Mouse (Mus musculus): Measurements from ENCODE around the gene Iba57.
"Not testable (repeated sequence)": the region's sequence is repeated elsewhere in the genome, so short reads cannot be mapped to it uniquely, and the experiment has no call there.

Gene Iba57

DNA sequence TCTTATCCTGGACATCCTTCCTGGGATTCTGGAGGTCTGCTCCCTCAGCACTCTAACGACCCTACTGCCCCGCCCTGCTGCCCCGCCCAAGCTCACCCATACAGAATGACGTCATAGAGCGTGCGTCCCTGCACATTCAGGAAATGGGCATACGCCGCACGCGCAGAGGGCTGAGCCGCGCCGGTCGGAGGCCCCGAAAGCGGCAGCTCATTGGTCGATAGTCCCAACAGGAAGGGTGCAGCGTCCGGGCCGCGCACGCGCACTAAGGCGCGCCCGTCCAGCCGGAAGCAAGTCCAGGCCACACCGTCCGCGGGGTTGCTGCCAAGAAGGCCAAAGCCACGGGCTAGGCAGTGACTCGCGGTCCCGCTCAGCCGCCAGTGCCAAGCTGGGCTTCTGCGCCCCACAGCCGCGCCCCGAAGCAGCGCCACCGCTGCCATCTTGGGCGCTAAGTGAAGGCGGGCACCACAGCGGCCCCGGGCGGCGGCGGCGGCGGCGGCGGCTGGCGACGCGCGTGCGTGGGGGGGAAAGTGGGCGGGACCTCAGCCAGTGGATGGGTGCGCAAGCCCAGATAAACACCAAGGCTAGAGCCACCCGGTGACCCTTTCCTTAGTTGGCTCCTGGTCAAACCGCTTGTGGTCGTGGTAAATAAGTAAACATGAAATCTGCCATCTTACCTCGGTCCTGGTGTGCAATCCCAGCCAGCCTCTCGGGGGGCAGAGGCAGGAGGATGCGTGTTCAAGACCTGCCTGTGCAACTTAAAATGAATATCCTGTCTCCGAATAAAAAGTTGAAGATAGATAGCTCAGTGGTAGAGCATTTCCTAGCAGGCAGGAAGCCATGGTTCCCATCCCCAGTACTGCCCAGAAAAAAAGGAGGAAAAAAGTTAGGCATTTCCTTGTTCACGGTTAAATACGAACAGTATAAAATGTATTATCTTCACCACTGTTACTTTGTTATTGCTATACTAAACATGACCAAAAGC is at the start of gene Iba57:
Iba57 (minus strand) TSS at position 485 of the 982 bp plus-strand sequence.
- peak; percentile 99 for DNase-seq (ENCODE audit: low spot score in 2 of 2)

DNA sequence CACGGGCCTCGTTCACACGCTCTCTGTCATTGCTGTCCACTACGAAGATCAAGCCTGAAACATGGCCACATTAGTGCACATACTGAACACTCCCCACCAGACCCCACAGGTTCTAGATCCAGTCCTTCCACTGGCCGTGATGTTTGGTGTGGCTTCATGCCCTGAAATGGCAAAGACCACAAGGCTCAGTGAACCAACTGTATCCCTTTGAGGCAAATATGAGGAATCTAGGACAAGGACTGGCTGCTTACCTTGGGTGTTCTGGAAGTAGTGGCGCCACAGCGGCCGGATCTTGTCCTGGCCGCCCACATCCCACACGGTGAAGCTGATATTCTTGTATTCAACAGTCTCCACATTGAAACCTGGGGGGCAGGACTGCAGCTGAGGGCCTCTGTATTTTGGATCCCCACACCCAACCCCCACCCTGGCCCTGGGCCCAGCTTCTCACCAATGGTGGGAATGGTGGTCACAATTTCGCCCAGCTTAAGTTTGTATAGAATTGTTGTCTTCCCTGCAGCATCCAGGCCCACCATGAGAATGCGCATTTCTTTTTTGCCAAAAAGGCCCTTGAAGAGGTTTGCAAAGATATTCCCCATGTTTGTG is 49.5 kb upstream of the Iba57 start:
- DNase-seq (ENCODE audit: low spot score in 2 of 2), result no peak

DNA sequence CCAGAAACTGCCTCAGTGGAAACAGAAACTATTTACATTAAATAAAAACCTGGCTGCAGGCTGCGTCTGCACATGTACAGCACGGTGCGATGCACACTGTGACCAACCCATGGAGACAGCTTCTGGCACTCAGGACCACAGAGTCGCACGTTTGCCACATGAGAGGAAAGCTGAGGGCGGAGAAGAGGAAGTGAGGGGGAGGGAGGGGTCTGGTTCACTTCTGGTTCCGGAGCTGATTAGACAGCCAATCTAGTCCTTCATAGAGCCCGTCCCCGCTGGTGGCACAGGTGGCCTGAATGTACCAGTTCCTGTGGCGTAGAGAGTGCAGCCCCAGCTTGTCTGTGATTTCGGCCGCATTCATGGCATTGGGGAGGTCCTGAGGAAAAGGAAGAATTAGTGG is 48.8 kb upstream of the Iba57 start:
- not testable (repeated sequence) for DNase-seq (ENCODE audit: low spot score in 2 of 2)

DNA sequence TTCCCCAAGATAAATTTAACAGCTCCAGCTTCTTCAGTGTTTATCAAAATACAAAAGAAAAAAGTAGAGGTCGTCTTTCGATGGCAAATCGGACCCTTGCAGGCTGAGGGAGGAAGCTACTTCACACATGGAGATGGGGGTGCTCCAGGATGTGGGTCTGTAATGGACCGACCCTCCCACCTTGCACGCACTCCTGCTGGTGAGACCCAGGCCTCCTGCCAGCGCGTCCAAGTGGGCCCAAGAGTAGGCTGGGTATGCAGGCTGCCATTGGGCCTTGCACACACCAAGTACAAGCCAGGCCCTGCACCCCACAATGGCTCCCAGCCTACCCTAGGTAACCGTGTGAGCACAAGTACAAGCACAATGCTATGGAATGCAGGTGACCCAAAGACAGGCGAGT is 48.0 kb upstream of the Iba57 start:
- DNase-seq (ENCODE audit: low spot score in 2 of 2), result not testable (repeated sequence)

DNA sequence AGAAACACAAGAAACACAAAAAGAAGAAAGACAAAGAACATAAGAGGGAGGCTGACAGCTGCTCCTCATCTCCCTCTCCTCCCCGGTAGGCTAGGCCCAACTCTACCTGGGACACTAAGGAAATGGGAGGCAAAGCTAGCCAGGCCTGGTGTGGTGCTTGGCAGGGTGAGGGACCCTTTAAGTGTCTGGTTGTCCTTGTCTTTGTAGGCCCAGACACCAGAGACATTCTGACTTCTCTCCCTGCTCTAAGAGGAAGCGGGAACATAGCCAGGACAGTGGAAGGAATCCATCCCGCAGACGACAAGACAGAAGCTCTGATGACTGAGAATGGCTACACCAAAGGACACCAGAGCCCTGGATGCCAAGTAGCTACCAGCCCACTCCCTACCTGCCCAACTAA is 46.5 kb upstream of the Iba57 start:
- no peak for DNase-seq (ENCODE audit: low spot score in 2 of 2)

DNA sequence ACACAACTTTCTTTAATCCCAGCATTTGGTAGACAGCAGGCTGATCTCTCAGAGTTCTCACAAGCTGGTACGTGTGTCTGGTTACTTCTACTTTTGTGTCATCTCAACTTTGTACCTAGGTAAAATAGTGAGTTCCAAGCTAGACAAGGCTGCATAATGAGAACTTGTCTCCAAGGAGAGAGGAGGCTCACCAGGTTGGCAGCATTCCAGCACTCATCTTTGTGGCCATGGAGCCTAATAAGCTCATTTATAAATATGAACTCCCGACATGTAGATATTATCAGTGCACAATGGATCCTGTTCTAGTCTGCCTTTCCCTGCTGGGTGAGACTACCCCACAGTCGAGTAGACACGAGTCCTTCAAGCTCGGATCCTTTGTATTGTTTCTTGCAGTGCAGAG is 46.0 kb upstream of the Iba57 start:
- no peak for DNase-seq (ENCODE audit: low spot score in 2 of 2)

DNA sequence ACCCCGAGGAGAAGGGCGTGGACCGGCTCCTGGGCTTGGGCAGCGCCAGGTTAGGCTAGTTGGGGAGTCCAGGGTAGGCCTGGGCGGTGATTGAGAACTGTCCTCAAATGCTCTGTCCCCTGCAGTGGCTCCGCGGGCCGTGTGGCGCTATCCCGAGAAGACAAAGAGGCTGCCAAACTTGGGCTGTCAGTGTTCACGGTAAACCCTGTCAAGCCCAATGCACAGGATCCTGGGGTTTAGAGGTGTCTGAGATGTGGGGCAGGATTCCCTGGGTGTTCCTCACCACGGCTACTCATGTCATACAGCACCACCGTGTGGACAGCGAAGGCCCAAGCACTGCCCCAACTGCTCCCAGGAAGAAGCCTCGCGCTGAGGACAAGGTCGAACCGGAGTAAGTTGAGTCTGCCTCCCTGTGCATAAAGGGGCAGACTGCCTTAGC is 45.5 kb upstream of the Iba57 start:
- DNase-seq (ENCODE audit: low spot score in 2 of 2), result peak in 1 of 2 experiments; percentile 63

DNA sequence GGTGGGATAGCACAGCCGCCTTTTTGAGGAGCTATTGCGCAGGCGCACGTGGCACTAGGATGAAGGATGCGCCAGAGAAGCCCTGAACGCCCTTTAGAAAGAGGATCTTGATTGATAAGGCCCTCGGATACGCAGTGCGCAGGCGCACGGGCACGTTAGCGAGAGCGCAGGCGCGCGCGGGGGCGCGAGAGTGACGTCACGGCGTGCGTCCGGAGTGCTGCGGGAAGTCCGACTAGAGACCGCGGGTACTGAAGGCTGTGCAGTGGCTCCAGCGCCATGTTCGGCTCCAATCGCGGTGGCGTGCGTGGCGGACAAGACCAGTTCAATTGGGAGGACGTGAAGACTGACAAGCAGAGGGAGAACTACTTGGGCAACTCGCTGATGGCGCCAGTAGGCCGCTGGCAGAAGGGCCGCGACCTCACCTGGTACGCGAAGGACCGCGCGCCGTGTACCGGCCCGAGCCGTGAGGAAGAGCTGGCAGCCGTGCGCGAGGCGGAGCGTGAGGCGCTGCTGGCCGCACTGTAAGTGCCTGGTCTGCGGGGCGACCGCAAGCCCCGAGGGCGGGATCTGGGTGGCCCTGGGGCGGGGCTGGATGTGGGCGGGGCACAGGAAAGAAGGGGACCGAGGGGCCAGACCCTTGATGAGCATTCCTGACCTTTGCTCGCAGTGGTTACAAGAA is 44.8 kb upstream of the Iba57 start, which contains the start of gene 2310033P09Rik:
2310033P09Rik (plus strand) TSS at position 169 of the 679 bp plus-strand sequence.
- DNase-seq (ENCODE audit: low spot score in 2 of 2), result peak; percentile 94 to 95

DNA sequence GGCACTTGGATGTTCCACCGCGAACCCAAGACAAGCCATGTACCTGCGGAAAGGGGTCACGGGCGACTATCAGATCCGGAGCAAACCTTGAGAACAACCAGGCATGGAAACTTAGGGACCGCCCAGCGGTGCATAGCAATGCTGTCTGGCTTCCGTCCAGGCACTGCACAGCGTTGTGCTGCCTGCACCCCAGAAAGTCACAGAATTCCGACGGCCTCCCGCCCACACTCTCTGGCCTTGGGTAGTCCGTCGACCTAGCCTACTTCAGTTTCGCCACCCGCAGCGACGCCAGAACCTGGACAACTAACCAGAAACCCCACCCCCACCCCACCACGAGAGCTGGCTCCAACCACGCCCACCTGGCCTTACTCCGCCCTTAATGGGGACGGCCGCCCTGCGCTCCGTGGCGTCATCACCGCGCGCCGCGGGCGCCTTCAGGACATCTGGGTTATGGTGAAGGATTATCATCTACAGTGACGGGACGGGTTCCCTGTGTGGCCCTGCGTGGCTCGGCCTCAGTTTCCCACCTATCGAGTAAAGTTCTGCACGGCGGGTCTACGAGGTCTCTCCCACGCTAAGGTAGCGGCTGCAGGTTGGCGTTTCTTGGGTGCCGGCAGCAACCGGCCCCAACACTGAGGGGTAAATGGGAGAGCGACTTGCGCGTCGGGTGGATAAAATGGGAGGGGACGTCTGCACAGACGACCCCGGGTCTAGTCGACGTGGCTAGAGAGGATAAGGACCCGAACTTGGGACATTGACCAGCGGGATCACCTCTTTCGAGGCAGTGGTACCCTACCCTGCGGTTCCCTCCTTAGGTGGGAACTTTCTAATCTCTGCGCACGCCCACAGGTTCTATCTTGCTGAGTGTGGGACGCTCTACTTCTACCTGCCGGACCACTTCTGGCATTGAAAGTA is 38.8 kb upstream of the Iba57 start, which contains the start of gene Mrpl55:
Mrpl55 (plus strand) TSS at position 406 of the 915 bp plus-strand sequence.
- DNase-seq (ENCODE audit: low spot score in 2 of 2), result peak; percentile 95

DNA sequence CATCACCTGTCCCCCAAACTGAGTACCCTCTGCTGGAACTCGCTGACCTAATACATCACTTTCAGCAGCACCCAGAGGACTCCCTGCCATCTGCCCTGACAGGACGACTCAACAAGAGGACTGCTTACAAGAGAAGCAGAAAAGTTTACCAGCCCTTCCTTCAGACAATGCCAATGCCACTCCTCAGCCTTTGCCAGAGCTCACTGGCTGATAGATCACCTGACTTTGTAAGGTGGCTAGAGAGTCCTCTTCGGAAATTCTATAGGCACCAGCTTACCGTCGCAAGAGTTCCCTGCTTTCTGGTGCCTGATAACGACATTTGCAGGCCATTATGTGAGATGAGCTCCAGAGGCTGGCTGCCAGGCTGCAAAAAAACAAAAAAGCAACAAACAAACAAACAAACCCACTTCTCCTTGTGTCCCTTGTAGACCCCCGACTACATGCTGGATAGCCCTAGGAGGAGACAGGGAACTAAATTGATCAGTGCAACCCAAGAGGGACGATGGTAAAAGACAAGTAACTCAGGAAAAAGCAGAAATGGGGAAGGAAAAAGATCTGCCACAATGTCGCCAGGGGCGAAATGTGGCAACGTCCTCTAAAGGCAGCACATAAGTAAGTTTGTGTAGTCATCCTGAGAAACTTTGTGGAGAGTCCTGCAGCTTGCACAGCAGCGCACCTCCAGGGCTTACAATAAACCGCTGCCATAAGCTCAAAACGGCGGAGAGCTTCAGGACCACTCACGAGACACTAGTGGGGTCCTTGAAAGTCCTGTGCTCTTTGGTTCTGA is 37.9 kb upstream of the Iba57 start:
- DNase-seq (ENCODE audit: low spot score in 2 of 2), result no peak

DNA sequence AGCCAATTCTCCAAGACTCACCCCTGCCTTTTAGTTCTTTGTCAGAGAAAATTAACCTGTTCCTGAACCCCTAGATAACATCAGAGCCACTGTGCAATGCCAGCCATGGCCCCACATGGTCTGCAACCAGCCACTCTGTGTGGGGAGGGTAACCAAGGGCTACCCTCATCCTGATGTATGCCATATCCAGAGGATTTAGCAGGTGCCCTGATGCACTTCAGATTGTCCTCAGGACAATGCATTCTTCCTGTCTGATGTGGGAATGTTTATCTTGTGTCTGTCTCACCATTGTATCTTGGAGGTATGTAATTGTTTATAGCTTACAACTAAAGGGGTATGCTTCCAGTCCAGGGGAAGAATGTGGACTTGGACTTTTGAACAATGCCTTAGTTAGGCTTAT is 32.7 kb upstream of the Iba57 start:
- DNase-seq (ENCODE audit: low spot score in 2 of 2), result no peak

DNA sequence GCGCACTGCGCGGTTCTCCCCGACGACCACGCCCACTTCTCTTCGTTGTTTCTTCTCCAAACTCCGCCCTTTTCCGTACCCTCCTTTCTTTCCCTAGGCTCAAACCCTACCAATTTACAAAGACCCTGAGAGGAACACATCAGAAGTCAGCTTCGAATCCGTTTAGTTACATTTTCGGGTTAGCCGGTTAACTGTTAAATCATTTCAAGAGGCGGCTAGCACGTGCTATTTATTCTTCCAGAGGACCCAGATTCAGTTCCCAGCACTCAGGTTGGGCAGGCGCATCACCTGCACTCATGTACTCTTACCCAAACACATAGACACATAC is 28.5 kb upstream of the Iba57 start, which contains the start of gene Guk1:
Guk1 (minus strand) TSS at position 154 of the 328 bp plus-strand sequence.
- DNase-seq (ENCODE audit: low spot score in 2 of 2), result no peak

DNA sequence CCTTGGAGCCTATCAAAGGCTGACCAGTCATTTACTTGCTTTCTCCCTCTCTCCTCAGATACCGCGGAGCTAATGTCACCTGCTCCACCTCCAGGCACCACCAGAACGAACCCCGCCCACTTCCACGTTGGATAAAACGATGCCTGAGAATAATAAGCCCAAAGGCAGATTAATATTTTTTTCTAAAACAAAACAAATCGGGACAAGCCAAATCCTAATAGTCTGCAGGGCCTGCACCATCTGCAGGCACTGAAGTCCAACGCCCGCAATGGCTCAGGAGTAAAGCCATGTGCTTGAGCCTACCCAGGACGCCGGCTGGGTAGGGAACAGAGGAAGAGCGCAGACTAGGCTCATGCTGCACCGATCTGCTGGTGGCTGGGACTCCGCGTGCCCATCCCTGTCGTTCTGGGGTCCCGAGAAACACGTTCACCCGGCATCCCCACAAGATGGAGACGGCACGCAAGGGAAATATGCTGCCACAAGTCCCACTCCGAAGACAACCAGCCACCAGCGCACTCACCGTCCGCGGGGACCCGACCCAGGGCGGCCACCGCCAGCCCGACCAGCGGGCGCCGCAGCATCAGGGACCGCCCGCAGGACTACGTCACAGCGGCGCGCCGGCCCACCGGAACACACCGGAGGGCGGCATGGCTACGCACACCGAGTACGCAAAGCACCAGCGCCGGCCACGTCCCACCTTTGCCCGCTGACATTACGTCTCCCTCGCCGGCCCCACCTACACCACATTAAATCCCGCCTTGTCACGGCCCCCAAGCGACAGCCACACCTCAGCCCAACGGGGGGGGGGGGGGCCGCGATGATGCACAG is 27.9 kb upstream of the Iba57 start:
- DNase-seq (ENCODE audit: low spot score in 2 of 2), result peak; percentile 89 to 91

DNA sequence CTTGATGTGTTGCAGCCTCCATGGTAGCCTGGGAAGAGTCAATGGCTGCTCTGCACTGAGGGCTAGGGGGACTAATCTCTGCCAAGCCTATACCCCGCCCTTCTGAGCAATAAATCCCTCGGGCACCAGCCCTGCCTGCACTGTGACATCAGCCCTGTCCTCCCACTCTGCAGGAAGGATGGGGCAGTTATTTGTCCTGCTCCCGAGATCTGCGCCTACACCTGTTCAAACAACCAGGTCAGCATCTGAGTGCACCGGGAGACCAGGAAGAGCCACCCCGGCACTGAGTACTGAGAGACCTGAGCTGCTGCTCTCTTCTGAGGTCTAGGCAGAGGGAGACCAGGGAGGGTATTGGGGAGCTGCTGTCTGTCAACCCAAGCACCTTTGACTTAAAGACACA is 24.2 kb upstream of the Iba57 start:
- no peak for DNase-seq (ENCODE audit: low spot score in 2 of 2)

DNA sequence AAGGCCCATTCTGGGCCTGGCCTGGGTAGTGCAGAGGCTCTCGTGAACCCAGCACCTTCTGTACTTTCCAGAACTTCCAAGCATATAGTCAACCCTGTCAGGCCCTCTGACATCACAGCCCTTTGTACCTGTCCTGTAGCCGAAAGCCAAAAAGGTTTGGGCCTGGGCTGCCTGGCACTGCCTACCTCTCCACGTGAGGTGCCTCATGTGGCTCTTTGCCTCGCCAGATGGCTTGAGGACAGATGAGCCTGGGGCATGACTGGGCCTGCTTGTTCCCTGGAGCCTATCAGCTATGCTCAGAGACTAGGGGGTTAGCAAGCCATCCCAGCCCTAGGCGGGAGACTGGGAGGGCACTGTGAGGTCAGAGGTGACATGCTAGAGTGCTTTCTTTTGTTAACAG is 22.0 kb upstream of the Iba57 start:
- no peak for DNase-seq (ENCODE audit: low spot score in 2 of 2)

DNA sequence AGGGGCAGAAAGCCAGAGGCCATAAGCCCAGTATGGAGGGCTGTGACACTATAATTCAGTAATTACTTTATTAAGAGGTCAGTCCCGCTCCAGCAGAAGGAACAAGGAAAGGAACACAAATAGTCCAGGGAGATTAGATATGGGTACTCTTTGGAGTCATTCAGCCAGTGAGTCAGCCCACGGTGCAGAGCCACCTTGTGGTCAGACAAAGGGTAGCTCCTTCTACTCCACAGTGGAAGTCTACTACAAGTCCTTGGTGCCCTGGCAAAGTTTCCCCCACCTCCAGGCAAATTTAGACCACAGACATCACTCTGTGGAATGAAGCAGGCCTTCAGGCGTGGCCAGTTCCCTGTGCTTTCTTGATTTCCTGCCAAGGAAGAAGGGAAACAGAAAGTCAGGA is 20.3 kb upstream of the Iba57 start:
- peak; percentile 58 to 68 for DNase-seq (ENCODE audit: low spot score in 2 of 2)

DNA sequence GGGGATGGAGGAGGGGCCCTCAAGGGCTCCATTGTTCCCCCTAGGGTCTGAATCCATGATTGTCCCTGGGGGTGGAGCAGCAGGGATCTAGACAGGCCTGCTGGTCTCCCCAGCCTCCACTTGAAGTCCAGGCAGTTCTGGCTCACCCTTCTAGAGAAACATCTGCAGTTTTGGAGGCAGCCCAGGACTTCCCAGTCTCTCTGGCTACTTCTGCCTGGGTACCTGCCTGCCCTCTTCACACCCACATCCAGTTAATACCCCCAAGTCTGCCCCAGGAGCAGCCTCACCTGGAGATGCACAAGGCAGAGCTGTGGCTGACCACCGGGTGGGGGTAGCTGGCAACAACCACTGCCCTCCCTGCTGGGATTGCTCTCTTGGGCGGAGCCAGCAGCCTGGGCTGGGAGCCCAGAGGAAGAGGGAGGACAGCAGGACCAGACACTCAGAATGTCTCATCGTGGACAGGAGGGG is 19.4 kb upstream of the Iba57 start, which contains the start of gene Gjc2:
Gjc2 (minus strand) TSS at position 350 of the 468 bp plus-strand sequence.
- DNase-seq (ENCODE audit: low spot score in 2 of 2), result no peak

DNA sequence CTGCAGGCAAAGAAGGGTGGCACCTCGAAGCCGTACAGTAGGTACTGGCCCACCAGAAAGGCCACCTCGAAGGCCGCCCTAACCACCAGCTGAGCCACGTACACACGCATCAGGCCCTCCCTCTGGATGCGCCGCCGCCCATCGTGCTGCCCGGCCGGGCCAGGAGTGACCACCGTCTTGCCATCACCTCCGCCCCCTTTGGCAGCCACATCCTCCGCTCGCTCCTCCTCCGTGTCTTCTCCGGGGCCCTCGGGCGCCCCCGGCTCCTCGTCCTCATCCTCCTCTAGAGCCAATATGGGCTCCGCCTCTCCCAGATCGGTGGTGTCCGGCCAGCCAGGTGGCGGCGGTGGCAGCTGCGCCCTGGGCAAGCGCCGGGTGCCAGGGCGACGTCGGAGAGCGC is 13.4 kb upstream of the Iba57 start:
- DNase-seq (ENCODE audit: low spot score in 2 of 2), result no peak

DNA sequence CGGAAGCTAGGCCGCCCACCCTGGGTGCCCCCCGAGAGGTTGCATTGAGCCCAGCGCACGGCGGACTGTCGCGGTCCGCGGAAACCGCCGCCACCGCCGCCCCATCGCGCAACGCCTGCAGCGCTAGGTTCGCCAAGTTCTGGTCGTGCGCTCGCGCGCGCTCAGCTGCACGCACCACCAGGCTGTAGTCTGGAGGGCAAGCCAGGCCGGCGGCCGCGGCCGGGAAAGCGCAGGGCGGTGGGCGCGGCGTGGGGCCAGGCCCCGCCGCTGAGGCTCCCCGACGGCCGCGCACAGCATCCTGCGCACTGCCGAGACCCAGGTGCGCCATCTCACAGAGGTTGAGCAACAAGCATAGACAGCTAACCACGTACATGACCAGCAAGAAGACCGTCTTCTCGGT is 12.9 kb upstream of the Iba57 start:
- no peak for DNase-seq (ENCODE audit: low spot score in 2 of 2)
